ENCODE assay signal across 11 mouse cellular contexts in the genomic region with DNA sequence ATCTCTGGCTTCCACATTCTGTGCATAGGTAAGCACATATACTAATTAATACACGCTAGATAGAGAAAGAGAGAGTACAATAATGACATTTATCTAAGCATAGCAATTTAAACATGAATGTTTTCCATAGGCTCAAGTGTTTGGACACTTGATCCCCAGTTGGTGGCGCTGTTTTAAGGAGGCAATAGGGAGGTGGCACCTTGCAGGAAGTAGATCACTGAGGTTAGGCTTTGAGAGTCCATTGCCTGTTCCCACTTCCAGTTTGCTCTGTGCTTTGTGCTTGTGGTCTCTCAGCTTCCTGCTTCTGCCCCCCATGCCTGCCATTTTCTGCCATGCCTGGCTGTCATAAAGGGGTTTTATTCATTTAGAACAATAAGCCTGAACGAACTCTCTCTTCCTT.
DNase-seq lines count a peak whose midpoint lies in the region; ATAC-seq and TF ChIP-seq lines count a peak whose summit lies in the region.
"Had no signal": no experiment of that assay in that cellular context is flagged by ENCODE, and none has a peak within 500 bp of the region (broad histone marks: within the 10 kb centered on the region; RNA-seq: fewer than 3 reads in every experiment).

No protein-coding gene starts in this region.

- H3K36me3 ChIP-seq in kidney, postnatal 0 days (ENCODE audit: insufficient read depth, low read length): no peaks in the 10 kb centered on the region
- no peaks in the 10 kb centered on the region for H3K36me3 ChIP-seq in ES-E14 (ENCODE audit: control insufficient read depth, insufficient read depth, low read length, poor library complexity, severe bottlenecking)
- H3K36me3 ChIP-seq: limb, embryonic 12.5 days had no signal

- peak; percentile 50; the same call in 1 of the 2 replicates for TF ChIP-seq CTCF in kidney, postnatal 0 days (IDR thresholded peaks at IDR 0.05; ENCODE audit: low read depth)

- H3K4me2 ChIP-seq in kidney, postnatal 0 days (ENCODE audit: low read length): no peak overlapping the region
- H3K4me2 ChIP-seq: forebrain, embryonic 13.5 days; limb, embryonic 12.5 days had no signal

- H3K9me3 ChIP-seq in kidney, postnatal 0 days (replicated peaks; ENCODE audit: low read length): no peaks in the 10 kb centered on the region
- no peaks in the 10 kb centered on the region for H3K9me3 ChIP-seq in ES-E14 (ENCODE audit: control insufficient read depth, insufficient read depth, low read depth, low read length)
- H3K9me3 ChIP-seq: forebrain, embryonic 13.5 days; limb, embryonic 12.5 days had no signal

- no peak overlapping the region for H3K4me3 ChIP-seq in kidney, postnatal 0 days (replicated peaks; ENCODE audit: low read depth, low read length)
- no peak overlapping the region for H3K4me3 ChIP-seq in ES-E14 (ENCODE audit: insufficient read depth in 1 of 2, low read depth in 1 of 2, low read length in 2 of 2, poor library complexity in 1 of 2, severe bottlenecking in 1 of 2)
- H3K4me3 ChIP-seq: forebrain, embryonic 13.5 days; limb, embryonic 12.5 days had no signal

- in situ Hi-C loops in ES-E14 (cut with MboI; ENCODE audit: low sequenced_read_pairs in 2 of 2, unreplicated experiment in 2 of 2): no loop called here

- WGBS in kidney, postnatal 0 days: 71% methylated on average over 3 of the region's 3 CpGs

- no peak for DNase-seq in kidney, postnatal 0 days (ENCODE audit: low spot score)
- DNase-seq in kidney, adult 9 months: no peak
- DNase-seq in ES-E14 (ENCODE audit: low read depth, low spot score): peak; percentile 16
- peak; percentile 5 for DNase-seq in brain, adult 2 months (ENCODE audit: low read depth, low spot score)
- peak; percentile 23 for DNase-seq in naive thymus-derived CD4-positive, alpha-beta T cell, adult 2 months (ENCODE audit: low read depth)
- no peak for DNase-seq in ovary, postnatal 14 days (ENCODE audit: low spot score)
- no peak for DNase-seq in gastrocnemius, postnatal 25 days
- DNase-seq: kidney, postnatal 4 days had no signal

- no peak overlapping the region for H3K27ac ChIP-seq in kidney, postnatal 0 days
- H3K27ac ChIP-seq in ES-E14 (ENCODE audit: insufficient read depth, low read depth, low read length, poor library complexity, severe bottlenecking): no peak overlapping the region
- H3K27ac ChIP-seq: forebrain, embryonic 13.5 days; limb, embryonic 12.5 days had no signal

- H3K27me3 ChIP-seq in kidney, postnatal 0 days (ENCODE audit: insufficient read depth, low read length): no peaks in the 10 kb centered on the region
- H3K27me3 ChIP-seq: forebrain, embryonic 13.5 days; limb, embryonic 12.5 days had no signal

- no peak for ATAC-seq in kidney, postnatal 0 days (replicated peaks; ENCODE audit: low FRiP score, low read depth)
- ATAC-seq in activated CD4-positive, CD25-positive, alpha-beta regulatory T cell, adult 4 months: no peak
- ATAC-seq: forebrain, embryonic 13.5 days had no signal

- no peaks in the 10 kb centered on the region for H3K4me1 ChIP-seq in kidney, postnatal 0 days (replicated peaks; ENCODE audit: insufficient read depth, low read length)
- no peaks in the 10 kb centered on the region for H3K4me1 ChIP-seq in ES-E14 (ENCODE audit: control insufficient read depth in 2 of 2, insufficient read depth in 2 of 2, low read length in 2 of 2, poor library complexity in 1 of 2)
- H3K4me1 ChIP-seq: forebrain, embryonic 13.5 days had no signal

- no peak overlapping the region for H3K9ac ChIP-seq in kidney, postnatal 0 days (ENCODE audit: low read depth, low read length)
- H3K9ac ChIP-seq in ES-E14 (ENCODE audit: insufficient read depth, low read depth, low read length, poor library complexity, severe bottlenecking): no peak overlapping the region
- H3K9ac ChIP-seq: forebrain, embryonic 13.5 days; limb, embryonic 12.5 days had no signal

TF ChIP-seq in ES-E14, 5 proteins besides CTCF, POLR2A, EP300 and RAD21:
- TF ChIP-seq HCFC1 (IDR thresholded peaks at IDR 0.05; ENCODE audit: borderline replicate concordance, insufficient read depth, low read length) (no peak), ZNF384 (IDR thresholded peaks at IDR 0.05; ENCODE audit: low read depth, low read length) (no peak), ZC3H11A (IDR thresholded peaks at IDR 0.05; ENCODE audit: borderline replicate concordance, low read depth, low read length) (no peak), MAFK (IDR thresholded peaks at IDR 0.05; ENCODE audit: insufficient read depth, low read depth, low read length) (no peak), CHD2 (IDR thresholded peaks at IDR 0.05; ENCODE audit: low read depth, low read length) (no peak)

Comparison
In these comparisons a context has a peak if more than half of its experiments do, and no peak if none do; other contexts are left out.
1. DNase-seq: peak in ES-E14 (single experiment), brain, adult 2 months (single experiment) and naive thymus-derived CD4-positive, alpha-beta T cell, adult 2 months (single experiment); none in kidney, postnatal 0 days (single experiment), kidney, adult 9 months (single experiment), ovary, postnatal 14 days (single experiment) and gastrocnemius, postnatal 25 days (single experiment).